Mouse (Mus musculus): ENCODE results near the gene Fam3a. TPM values are rescaled to one million over a fixed set of nuclear protein-coding genes. Genes with fewer than 3 reads are reported as not detected.
A peak's percentile ranks its signal among the peaks of the same experiment; 100 is the strongest.

Fam3a gene
- 43.8 and 47.4 TPM in 2 replicates for polyA plus RNA-seq (2015; fragmentation: Nextera tagmentation; extraction: Ambion mirVana)

GRCm38 (mm10) chrX:74392535-74393443, at the start of gene Fam3a, which contains the start of gene Ikbkg:
Gene Fam3a (minus strand): TSS chrX:74393272.
Gene Ikbkg (plus strand): TSS chrX:74393290.
- Histone ChIP-seq H3K4me3 (peak within 1 kb of the TSS; percentile 50), H3K27ac (peak within 1 kb of the TSS; percentile 85), H3K36me3 (no peaks in the 10 kb centered on the region), H3K4me1 (no peaks in the 10 kb centered on the region; the same call in 1 of the 2 replicates), H3K9me3 (no peaks in the 10 kb centered on the region), H3K27me3 (no peaks in the 10 kb centered on the region), H3K9ac (peak within 1 kb of the TSS; percentile 46), H3K4me2 (peak within 1 kb of the TSS; percentile 51)
- peak; percentile 99 for ATAC-seq (ENCODE audit: insufficient number of reproducible peaks, low FRiP score, low TSS enrichment, low read depth)
- 16% methylated on average over 30 of the region's 30 CpGs for WGBS

- ATAC-seq (ENCODE audit: insufficient number of reproducible peaks, low FRiP score, low TSS enrichment, low read depth) = peak; percentile 71; the same call in 1 of the 2 replicates
- peak overlapping the region; percentile 52 for H3K4me2 ChIP-seq
- H3K27me3 ChIP-seq = no peaks in the 10 kb centered on the region
- H3K9ac ChIP-seq = peak overlapping the region; percentile 38; the same call in 1 of the 2 replicates
- no peaks in the 10 kb centered on the region for H3K9me3 ChIP-seq
- H3K36me3 ChIP-seq = peaks cover 11% of the 10 kb centered on the region; the same call in 1 of the 2 replicates
- H3K4me3 ChIP-seq = peak overlapping the region; percentile 52
- WGBS = 30% methylated on average over 22 of the region's 22 CpGs
- H3K4me1 ChIP-seq = peaks cover 2% of the 10 kb centered on the region; the same call in 1 of the 2 replicates
- peak overlapping the region; percentile 90 for H3K27ac ChIP-seq
These were observed 36.3 kb upstream of the Fam3a start for GRCm38 (mm10) chrX:74429290-74429821.

- Histone ChIP-seq H3K27me3 (no peaks in the 10 kb centered on the region), H3K9ac (peak within 1 kb of the TSS; percentile 38; the same call in 1 of the 2 replicates), H3K4me1 (peaks cover 2% of the 10 kb centered on the region; the same call in 1 of the 2 replicates), H3K9me3 (no peaks in the 10 kb centered on the region), H3K4me3 (peak within 1 kb of the TSS; percentile 52), H3K36me3 (peaks cover 6% of the 10 kb centered on the region; the same call in 1 of the 2 replicates), H3K4me2 (peak within 1 kb of the TSS; percentile 52), H3K27ac (peak within 1 kb of the TSS; percentile 90)
- peak; percentile 83 for ATAC-seq (ENCODE audit: insufficient number of reproducible peaks, low FRiP score, low TSS enrichment, low read depth)
- WGBS = 27% methylated on average over 25 of the region's 25 CpGs
These were observed 35.8 kb upstream of the Fam3a start, which contains the start of gene G6pdx for GRCm38 (mm10) chrX:74428826-74429276. Gene G6pdx (minus strand): TSS chrX:74429194.

GRCm38 (mm10) chrX:74428146-74428825, 35.2 kb upstream of the Fam3a start:
- 26% methylated on average over 35 of the region's 35 CpGs for WGBS
- ATAC-seq (ENCODE audit: insufficient number of reproducible peaks, low FRiP score, low TSS enrichment, low read depth) = peak; percentile 31; the same call in 1 of the 2 replicates
- peak overlapping the region; percentile 52 for H3K4me2 ChIP-seq
- H3K36me3 ChIP-seq = peaks cover 5% of the 10 kb centered on the region; the same call in 1 of the 2 replicates
- no peaks in the 10 kb centered on the region for H3K27me3 ChIP-seq
- H3K4me1 ChIP-seq = peaks cover 2% of the 10 kb centered on the region; the same call in 1 of the 2 replicates
- peak overlapping the region; percentile 90 for H3K27ac ChIP-seq
- H3K9ac ChIP-seq = peak overlapping the region; percentile 35; the same call in 1 of the 2 replicates
- no peaks in the 10 kb centered on the region for H3K9me3 ChIP-seq
- peak overlapping the region; percentile 52 for H3K4me3 ChIP-seq

DNA sequence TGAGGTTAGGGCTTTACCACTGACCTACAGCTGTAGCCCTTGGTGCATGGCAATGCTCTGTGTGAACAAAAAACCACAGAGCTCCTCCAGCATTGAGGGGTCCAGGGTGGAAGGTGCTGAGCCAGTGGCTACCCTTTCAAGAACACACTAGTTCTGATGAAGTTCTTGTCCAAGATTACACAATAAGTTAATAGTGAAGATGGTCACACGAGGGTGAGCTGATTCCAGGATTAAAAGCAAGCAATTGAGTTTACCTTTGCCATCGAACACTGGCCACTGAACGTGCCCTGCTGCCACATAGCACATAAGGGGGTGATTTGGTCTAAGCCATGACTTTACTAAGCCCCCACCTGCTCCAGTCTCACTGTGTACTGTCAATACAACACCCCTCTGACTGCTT, 34.0 kb upstream of the Fam3a start:
- 87% methylated on average over 3 of the region's 3 CpGs for WGBS

GRCm38 (mm10) chrX:74426256-74426655, 33.2 kb upstream of the Fam3a start:
- no peak for ATAC-seq (ENCODE audit: insufficient number of reproducible peaks, low FRiP score, low TSS enrichment, low read depth)
- Histone ChIP-seq H3K4me3 (no peak overlapping the region), H3K9ac (no peak overlapping the region), H3K9me3 (no peaks in the 10 kb centered on the region), H3K4me1 (peaks cover 2% of the 10 kb centered on the region; the same call in 1 of the 2 replicates), H3K36me3 (no peaks in the 10 kb centered on the region), H3K27me3 (no peaks in the 10 kb centered on the region), H3K4me2 (no peak overlapping the region), H3K27ac (no peak overlapping the region)
- 59% methylated on average over 1 of the region's 1 CpGs for WGBS

More for the DNA sequence above, 34.0 kb upstream of the Fam3a start:
- H3K9me3 ChIP-seq = no peaks in the 10 kb centered on the region
- H3K9ac ChIP-seq = no peak overlapping the region
- no peak overlapping the region for H3K27ac ChIP-seq
- H3K27me3 ChIP-seq = no peaks in the 10 kb centered on the region
- H3K36me3 ChIP-seq = no peaks in the 10 kb centered on the region
- no peak overlapping the region for H3K4me3 ChIP-seq
- peaks cover 2% of the 10 kb centered on the region; the same call in 1 of the 2 replicates for H3K4me1 ChIP-seq
- ATAC-seq (ENCODE audit: insufficient number of reproducible peaks, low FRiP score, low TSS enrichment, low read depth) = no peak
- H3K4me2 ChIP-seq = no peak overlapping the region

- H3K36me3 ChIP-seq = no peaks in the 10 kb centered on the region
- no peaks in the 10 kb centered on the region for H3K27me3 ChIP-seq
- H3K4me3 ChIP-seq = no peak overlapping the region
- no peak overlapping the region for H3K9ac ChIP-seq
- no peak overlapping the region for H3K27ac ChIP-seq
- H3K4me1 ChIP-seq = peaks cover 2% of the 10 kb centered on the region; the same call in 1 of the 2 replicates
- no peaks in the 10 kb centered on the region for H3K9me3 ChIP-seq
- no peak for ATAC-seq (ENCODE audit: insufficient number of reproducible peaks, low FRiP score, low TSS enrichment, low read depth)
- 85% methylated on average over 4 of the region's 4 CpGs for WGBS
- H3K4me2 ChIP-seq = no peak overlapping the region
These were observed 32.1 kb upstream of the Fam3a start for GRCm38 (mm10) chrX:74425195-74425594.

- Histone ChIP-seq H3K9ac (no peak overlapping the region), H3K4me1 (peaks cover 2% of the 10 kb centered on the region; the same call in 1 of the 2 replicates), H3K9me3 (no peaks in the 10 kb centered on the region), H3K36me3 (no peaks in the 10 kb centered on the region), H3K27ac (no peak overlapping the region), H3K27me3 (no peaks in the 10 kb centered on the region), H3K4me3 (no peak overlapping the region), H3K4me2 (no peak overlapping the region)
- no peak for ATAC-seq (ENCODE audit: insufficient number of reproducible peaks, low FRiP score, low TSS enrichment, low read depth)
These were observed 31.4 kb upstream of the Fam3a start for GRCm38 (mm10) chrX:74424443-74424842.

DNA sequence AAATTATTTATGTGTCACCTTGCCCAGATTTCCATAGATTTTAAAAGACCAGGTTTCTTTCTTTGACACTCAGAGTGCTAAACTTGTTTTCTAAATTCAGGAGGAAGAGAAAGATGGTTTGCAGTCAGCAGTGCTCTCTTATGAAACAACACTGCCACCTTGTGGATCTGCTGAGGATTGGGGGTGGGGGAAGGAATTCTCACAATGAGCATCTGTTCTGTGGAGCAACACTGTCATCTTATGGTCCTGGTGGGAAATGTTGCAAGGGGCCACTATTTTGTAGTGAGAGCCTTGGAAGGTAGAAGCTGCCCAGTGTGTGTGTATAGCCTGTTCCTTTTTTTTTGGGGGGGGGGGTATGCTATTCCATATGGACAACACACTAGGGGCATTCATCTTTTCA, 20.3 kb upstream of the Fam3a start:
- Histone ChIP-seq H3K4me1 (no peaks in the 10 kb centered on the region), H3K27me3 (no peaks in the 10 kb centered on the region), H3K9ac (no peak overlapping the region), H3K4me3 (no peak overlapping the region), H3K36me3 (peaks cover 15% of the 10 kb centered on the region; the same call in 1 of the 2 replicates), H3K4me2 (no peak overlapping the region), H3K9me3 (no peaks in the 10 kb centered on the region), H3K27ac (no peak overlapping the region)
- no peak for ATAC-seq (ENCODE audit: insufficient number of reproducible peaks, low FRiP score, low TSS enrichment, low read depth)

DNA sequence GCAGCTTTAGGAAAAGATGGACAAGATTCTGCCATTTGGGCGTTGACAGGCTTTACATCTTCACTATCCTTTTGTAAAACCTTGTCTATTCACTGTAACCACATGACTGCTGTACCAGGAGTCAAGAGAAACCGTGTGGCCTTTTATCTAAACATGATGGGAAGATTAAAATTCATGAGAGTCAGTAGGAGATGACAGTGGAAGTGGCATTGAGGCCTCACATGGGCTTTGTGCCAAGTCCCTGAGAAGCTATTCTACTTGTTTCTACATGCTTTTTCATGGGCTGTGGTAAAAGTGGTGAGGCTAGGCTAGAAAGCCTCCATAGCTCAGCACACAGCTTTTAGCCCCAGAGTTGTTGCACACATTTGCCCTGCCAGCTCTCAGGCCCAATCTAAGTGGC, 15.3 kb upstream of the Fam3a start:
- Histone ChIP-seq H3K36me3 (peaks cover 12% of the 10 kb centered on the region; the same call in 1 of the 2 replicates), H3K9me3 (no peaks in the 10 kb centered on the region), H3K4me2 (no peak overlapping the region), H3K9ac (no peak overlapping the region), H3K4me1 (no peaks in the 10 kb centered on the region), H3K27ac (no peak overlapping the region), H3K27me3 (no peaks in the 10 kb centered on the region), H3K4me3 (no peak overlapping the region)
- WGBS = 46% methylated on average over 2 of the region's 2 CpGs
- ATAC-seq (ENCODE audit: insufficient number of reproducible peaks, low FRiP score, low TSS enrichment, low read depth) = no peak

- no peaks in the 10 kb centered on the region for H3K9me3 ChIP-seq
- no peak overlapping the region for H3K4me2 ChIP-seq
- H3K27ac ChIP-seq = no peak overlapping the region
- no peak for ATAC-seq (ENCODE audit: insufficient number of reproducible peaks, low FRiP score, low TSS enrichment, low read depth)
- no peaks in the 10 kb centered on the region for H3K27me3 ChIP-seq
- WGBS = 78% methylated on average over 3 of the region's 3 CpGs
- H3K36me3 ChIP-seq = no peaks in the 10 kb centered on the region
- no peaks in the 10 kb centered on the region for H3K4me1 ChIP-seq
- no peak overlapping the region for H3K9ac ChIP-seq
- no peak overlapping the region for H3K4me3 ChIP-seq
These were observed 7.1 kb upstream of the Fam3a start for GRCm38 (mm10) chrX:74400136-74400535.
